Comparison of ENCODE assay signal across 8 mouse cellular contexts in genomic region chr19:47579225-47579787, GRCm38 (mm10). TPM values are rescaled to one million over a fixed set of nuclear protein-coding genes. Genes with fewer than 3 reads are reported as not detected.
DNase-seq lines count a peak whose midpoint lies in the region; ATAC-seq lines count a peak whose summit lies in the region.

TSS of gene Slk (plus strand) at chr19:47579678.

- DNase-seq in R1 (ENCODE audit: low read depth, low spot score) = peak; percentile 84
- peak; percentile 84 to 90 for DNase-seq in cerebellum, postnatal 14 days
- peak; percentile 63 to 66 for DNase-seq in frontal cortex, postnatal 14 days (ENCODE audit: low spot score in 2 of 2)
- peak; percentile 58 to 76 for DNase-seq in layer of hippocampus, postnatal 25 days (ENCODE audit: extremely low spot score in 1 of 2, low spot score in 1 of 2)
- peak; percentile 81 for DNase-seq in lung, postnatal 14 days
- peak; percentile 86 for DNase-seq in ovary, postnatal 36 days (ENCODE audit: low spot score)
- peak; percentile 84 for DNase-seq in thymus, postnatal 14 days

- H3K4me3 ChIP-seq in hindbrain, embryonic 12.5 days = peak within 1 kb of the TSS; percentile 85

- H3K9me3 ChIP-seq in hindbrain, embryonic 12.5 days (replicated peaks) = no peaks in the 10 kb centered on the region

- no peaks in the 10 kb centered on the region for H3K36me3 ChIP-seq in hindbrain, embryonic 12.5 days

- under 1% methylated on average over 82 of the region's 83 CpGs for WGBS in hindbrain, embryonic 12.5 days

- H3K9ac ChIP-seq in hindbrain, embryonic 12.5 days = peak within 1 kb of the TSS; percentile 95

- peaks cover 14% of the 10 kb centered on the region for H3K4me1 ChIP-seq in hindbrain, embryonic 12.5 days

- peak within 1 kb of the TSS; percentile 78 for H3K4me2 ChIP-seq in hindbrain, embryonic 12.5 days (replicated peaks)

- peak; percentile 95 for ATAC-seq in hindbrain, embryonic 12.5 days (ENCODE audit: low FRiP score)

- H3K27me3 ChIP-seq in hindbrain, embryonic 12.5 days = no peaks in the 10 kb centered on the region

- H3K27ac ChIP-seq in hindbrain, embryonic 12.5 days = peak within 1 kb of the TSS; percentile 94

RNA-seq across cellular contexts. Expression of gene Slk, which starts in this region (rescaled TPM):
- 9.1 and 10.7 TPM in 2 replicates for polyA plus RNA-seq in hindbrain, embryonic 12.5 days (2016; fragmentation: Nextera tagmentation; extraction: Ambion mirVana)
- 10 to 100 TPM; 62.2 to 68.7 TPM for total RNA-seq in layer of hippocampus, postnatal 25 days (2021)

Comparison
In these comparisons a context has a peak if more than half of its experiments do, and no peak if none do; other contexts are left out.
1. Peak in every context shown above with its lines: DNase-seq, ATAC-seq, H3K4me3 ChIP-seq and H3K27ac ChIP-seq.